Mouse (Mus musculus) neural tube, embryonic 13.5 days (tissue): ENCODE data around the gene Ankrd65. TPM values are rescaled to one million over a fixed set of nuclear protein-coding genes. Genes with fewer than 3 reads are reported as not detected.

Source experiments
- ATAC-seq: fragments of 200-750 bp; cut with Nextera tagmentation; 2 replicates; pipeline ENCODE4 v1.8.0; 2017; ENCODE audit warnings: low read depth, mild to moderate bottlenecking, moderate TSS enrichment, moderate library complexity
- H3K27ac ChIP-seq: fragments of 300-500 bp; sonication (generic); replicated peaks from 2 replicates; pipeline ENCODE4 v1.5.1; 2015; ENCODE audit warnings: moderate library complexity, mild to moderate bottlenecking, inconsistent platforms
- H3K27me3 ChIP-seq: fragments of 300-500 bp; sonication (generic); 2 replicates; pipeline ENCODE4 v1.6.1; 2015; ENCODE audit warnings: mild to moderate bottlenecking, inconsistent platforms
- H3K36me3 ChIP-seq: fragments of 300-500 bp; sonication (generic); 2 replicates; pipeline ENCODE4 v1.6.1; 2015; ENCODE audit warnings: mild to moderate bottlenecking, inconsistent platforms
- H3K4me1 ChIP-seq: fragments of 300-500 bp; sonication (generic); replicated peaks from 2 replicates; pipeline ENCODE4 v1.6.1; 2015; ENCODE audit warnings: inconsistent platforms
- H3K4me2 ChIP-seq: fragments of 300-500 bp; sonication (generic); 2 replicates; pipeline ENCODE4 v1.6.1; 2015; ENCODE audit warnings: inconsistent platforms, mild to moderate bottlenecking, moderate library complexity
- H3K4me3 ChIP-seq: fragments of 300-500 bp; sonication (generic); 2 replicates; pipeline ENCODE4 v1.5.1; 2015; ENCODE audit warnings: mild to moderate bottlenecking, inconsistent platforms
- H3K9ac ChIP-seq: fragments of 300-500 bp; sonication (generic); 2 replicates; pipeline ENCODE4 v1.6.1; 2015; ENCODE audit warnings: moderate library complexity, mild to moderate bottlenecking, inconsistent platforms
- H3K9me3 ChIP-seq: fragments of 300-500 bp; sonication (generic); 2 replicates; pipeline ENCODE4 v1.6.1; 2016; ENCODE audit warnings: inconsistent platforms
- WGBS: fragments of 180-500 bp; shearing (Covaris S2); methylation state at CpG from one replicate; pipeline ENCODE4 v1.1.7; 2015; 5-methylcytosine and 5-hydroxymethylcytosine counted together
- microRNA-seq: library from miRNA; unstranded; fragments of <30 nt; microRNA quantifications from one replicate; pipeline ENCODE4, GENCODE M21; 2016
- polyA plus RNA-seq: library from polyadenylated mRNA; unstranded; fragments of >200 nt; fragmentation: Nextera tagmentation; extraction: Ambion mirVana; gene quantifications from 2 replicates; pipeline ENCODE4 v1.2.1, GENCODE M21; 2015

The Ankrd65 gene
- polyA plus RNA-seq, 1 experiment from 2014 or later = not detected

DNA sequence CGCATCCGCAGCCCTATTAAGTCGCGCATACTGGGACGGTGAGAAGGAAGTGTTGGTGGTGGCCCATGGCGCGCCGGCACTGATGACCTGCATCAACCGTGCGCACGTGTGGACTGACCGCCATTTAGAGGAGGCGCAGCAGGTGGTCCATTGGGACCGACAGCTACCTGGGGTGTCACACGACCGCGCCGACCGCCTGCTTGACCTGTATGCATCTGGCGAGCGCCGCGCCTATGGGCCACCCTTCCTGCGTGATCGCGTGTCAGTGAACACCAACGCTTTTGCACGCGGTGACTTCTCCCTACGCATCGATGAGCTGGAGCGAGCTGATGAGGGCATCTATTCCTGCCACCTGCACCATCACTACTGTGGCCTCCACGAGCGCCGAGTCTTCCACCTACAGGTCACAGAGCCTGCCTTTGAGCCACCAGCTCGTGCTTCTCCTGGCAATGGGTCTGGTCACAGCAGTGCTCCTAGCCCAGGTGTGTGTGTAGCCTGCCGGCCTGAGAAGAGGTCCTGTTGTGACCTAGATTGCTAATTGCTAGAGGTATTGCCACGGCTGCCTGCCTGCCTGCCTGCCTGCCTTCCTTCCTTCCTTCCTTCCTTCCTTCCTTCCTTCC lies 51.5 kb downstream of the Ankrd65 start:
- Histone ChIP-seq H3K27ac (no peak overlapping the region), H3K27me3 (peaks cover 26% of the 10 kb centered on the region), H3K36me3 (peaks cover 3% of the 10 kb centered on the region; the same call in 1 of the 2 replicates), H3K9ac (peak overlapping the region; percentile 64), H3K4me3 (peak overlapping the region; percentile 38; the same call in 1 of the 2 replicates), H3K4me1 (peaks cover 32% of the 10 kb centered on the region), H3K4me2 (peak overlapping the region; percentile 60), H3K9me3 (no peaks in the 10 kb centered on the region)
- 36% methylated on average over 38 of the region's 38 CpGs for WGBS
- ATAC-seq = peak; percentile 4; the same call in 1 of the 2 replicates

DNA sequence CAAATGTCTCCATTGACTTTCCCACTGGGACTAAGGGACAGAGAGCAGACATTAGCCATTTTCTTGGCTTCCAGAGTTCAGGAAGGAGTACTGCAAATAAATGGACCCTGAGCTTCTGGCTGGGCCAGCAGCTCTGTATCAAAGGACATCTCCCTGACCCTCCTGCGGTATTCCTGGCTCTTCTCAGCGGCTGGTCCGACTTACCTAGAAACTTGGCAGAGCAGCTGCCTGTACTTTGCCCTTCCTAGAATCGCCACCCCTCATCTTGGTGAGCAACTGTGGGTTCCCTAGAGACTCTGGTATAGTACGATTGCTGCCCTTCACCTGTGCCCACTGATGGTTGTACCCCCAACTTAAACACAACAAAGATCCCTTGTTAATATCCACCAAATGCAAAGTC lies 53.0 kb downstream of the Ankrd65 start:
- peaks cover 3% of the 10 kb centered on the region; the same call in 1 of the 2 replicates for H3K36me3 ChIP-seq
- H3K27me3 ChIP-seq = peaks cover 26% of the 10 kb centered on the region
- H3K4me2 ChIP-seq = no peak overlapping the region
- 91% methylated on average over 5 of the region's 5 CpGs for WGBS
- H3K27ac ChIP-seq = no peak overlapping the region
- ATAC-seq = no peak
- H3K4me3 ChIP-seq = no peak overlapping the region
- H3K4me1 ChIP-seq = peaks cover 38% of the 10 kb centered on the region
- no peaks in the 10 kb centered on the region for H3K9me3 ChIP-seq
- H3K9ac ChIP-seq = no peak overlapping the region

DNA sequence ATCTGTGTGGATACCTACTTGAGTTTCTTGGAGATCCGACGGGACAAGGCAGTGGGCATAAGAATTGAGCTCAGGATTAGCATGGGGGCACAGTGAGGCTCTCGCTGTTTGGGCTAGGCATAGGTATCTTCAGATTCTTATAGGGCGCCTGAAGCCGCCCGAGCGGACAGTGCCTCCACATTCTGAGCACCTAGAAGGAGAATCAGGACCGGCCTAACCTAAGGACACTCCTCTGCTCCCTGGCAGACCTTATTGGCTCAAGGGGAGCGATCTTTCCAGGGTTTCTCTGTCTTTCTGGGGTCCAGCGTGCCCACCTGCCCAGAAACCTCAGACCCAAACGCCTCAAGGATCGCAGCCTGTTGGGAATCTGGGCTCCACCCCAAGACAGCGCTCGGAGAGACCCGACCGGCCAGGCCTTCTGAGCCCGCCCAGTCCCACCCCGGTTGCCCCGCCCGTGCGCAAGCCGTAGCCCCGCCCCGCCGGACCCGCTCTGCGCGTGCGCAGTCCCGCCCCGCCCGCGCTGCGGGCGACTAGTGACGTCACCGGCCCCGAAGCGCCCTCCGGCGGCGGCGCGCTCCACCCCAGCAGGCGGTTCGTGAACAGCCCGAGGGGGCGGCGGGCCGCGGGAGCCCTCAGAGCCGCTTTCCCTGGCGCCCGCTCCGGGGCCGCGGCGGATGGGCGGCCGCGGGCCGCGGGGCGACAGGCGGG lies 56.8 kb downstream of the Ankrd65 start, which contains the start of gene Dvl1:
TSS of gene Dvl1 (plus strand) at position 532 of the 708 bp plus-strand sequence.
- Histone ChIP-seq H3K9ac (peak within 1 kb of the TSS; percentile 88), H3K27me3 (peaks cover 7% of the 10 kb centered on the region; the same call in 1 of the 2 replicates), H3K36me3 (peaks cover 3% of the 10 kb centered on the region; the same call in 1 of the 2 replicates), H3K9me3 (no peaks in the 10 kb centered on the region), H3K4me1 (peaks cover 50% of the 10 kb centered on the region), H3K4me3 (peak within 1 kb of the TSS; percentile 89), H3K4me2 (peak within 1 kb of the TSS; percentile 88), H3K27ac (peak within 1 kb of the TSS; percentile 84)
- 2% methylated on average over 64 of the region's 65 CpGs for WGBS
- ATAC-seq = peak; percentile 89

DNA sequence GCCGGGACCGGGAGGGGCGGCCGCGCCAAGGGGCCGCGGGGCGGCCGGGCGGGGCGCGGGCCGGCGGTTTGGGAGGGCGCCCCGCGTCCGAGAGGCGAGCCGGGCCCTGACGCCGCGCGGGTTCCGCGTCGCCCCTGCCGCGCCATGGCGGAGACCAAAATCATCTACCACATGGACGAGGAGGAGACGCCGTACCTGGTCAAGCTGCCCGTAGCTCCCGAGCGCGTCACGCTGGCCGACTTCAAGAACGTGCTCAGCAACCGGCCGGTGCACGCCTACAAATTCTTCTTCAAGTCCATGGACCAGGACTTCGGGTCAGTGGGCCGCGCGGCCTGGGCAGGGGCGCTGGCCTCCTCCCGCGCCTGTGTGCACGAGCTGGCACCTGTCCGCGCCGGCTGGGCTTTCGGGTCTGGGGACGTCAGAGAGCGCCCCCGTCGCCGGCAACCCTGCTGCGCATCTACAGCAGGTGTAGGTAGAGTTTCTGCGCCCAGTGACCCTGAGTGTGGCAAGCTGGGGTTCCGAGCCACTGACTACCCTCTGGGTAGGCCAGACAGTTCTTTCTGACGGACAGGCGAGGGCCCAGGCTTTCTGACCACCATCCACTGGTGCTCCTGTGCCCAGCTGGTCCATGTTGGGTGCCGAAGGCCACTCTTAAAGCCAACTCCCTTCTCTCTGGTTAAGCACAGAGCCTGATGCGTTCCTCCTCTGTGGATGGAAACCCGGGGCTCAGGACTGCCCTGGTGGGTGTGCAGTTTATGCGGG lies 57.5 kb downstream of the Ankrd65 start:
- H3K27me3 ChIP-seq = 0 out of 2 replicates have a peak, but pooled peaks cover 1% of the 10 kb centered on the region
- H3K9ac ChIP-seq = peak overlapping the region; percentile 88
- no peaks in the 10 kb centered on the region for H3K9me3 ChIP-seq
- H3K4me2 ChIP-seq = peak overlapping the region; percentile 88
- H3K27ac ChIP-seq = peak overlapping the region; percentile 84
- WGBS = 1% methylated on average over 69 of the region's 69 CpGs
- H3K36me3 ChIP-seq = no peaks in the 10 kb centered on the region
- peak overlapping the region; percentile 89 for H3K4me3 ChIP-seq
- peak; percentile 64 for ATAC-seq
- H3K4me1 ChIP-seq = peaks cover 52% of the 10 kb centered on the region

DNA sequence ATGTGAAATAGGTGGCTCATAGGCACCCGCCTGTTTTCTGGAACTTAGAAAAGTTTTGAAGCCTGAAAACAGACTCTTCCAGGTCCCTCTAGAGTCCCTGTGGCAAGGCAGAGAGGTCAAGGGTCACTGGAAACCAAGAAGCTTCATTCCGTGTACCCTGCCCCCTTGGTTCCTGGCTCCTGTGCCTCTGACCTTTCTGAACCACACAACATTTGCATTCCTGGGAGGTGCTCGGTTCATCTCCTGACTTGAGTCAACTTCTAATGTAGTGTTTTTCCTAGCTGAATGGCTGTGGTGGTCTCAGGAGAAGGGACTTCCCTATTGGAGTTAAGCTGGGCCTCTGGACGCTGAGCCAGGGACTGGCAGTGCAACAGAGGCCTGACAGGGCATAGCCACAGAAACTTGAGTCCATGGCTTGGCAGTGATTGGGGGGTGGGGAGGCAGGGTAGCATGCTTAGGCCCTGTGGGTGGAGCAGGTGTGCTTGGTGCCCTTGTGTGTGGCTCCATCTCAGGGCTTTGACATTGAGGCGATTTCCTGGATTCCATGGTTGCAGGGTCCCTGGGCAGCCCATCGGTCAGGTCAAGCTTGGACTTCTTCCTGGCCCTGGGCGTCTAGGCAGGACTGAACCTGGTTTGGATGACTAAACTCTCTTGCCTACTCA lies 58.3 kb downstream of the Ankrd65 start:
- peak overlapping the region; percentile 88 for H3K4me2 ChIP-seq
- no peak overlapping the region for H3K27ac ChIP-seq
- H3K9me3 ChIP-seq = no peaks in the 10 kb centered on the region
- H3K9ac ChIP-seq = peak overlapping the region; percentile 88
- H3K36me3 ChIP-seq = peaks cover 6% of the 10 kb centered on the region
- ATAC-seq = no peak
- H3K4me1 ChIP-seq = peaks cover 52% of the 10 kb centered on the region
- no peaks in the 10 kb centered on the region for H3K27me3 ChIP-seq
- WGBS = 58% methylated on average over 7 of the region's 7 CpGs
- peak overlapping the region; percentile 89 for H3K4me3 ChIP-seq

Small RNA genes lying within 50 kb of the gene (microRNA-seq; reads per million reads assigned to microRNA genes)
- gene Gm27743 = not detected

Other genes starting within 250 kb of the Ankrd65 start
- gene Nadk, start 228.1 kb upstream of the Ankrd65 start, polyA plus RNA-seq = 77.5 and 91.5 TPM in 2 replicates
- gene Slc35e2, start 189.0 kb upstream of the Ankrd65 start, polyA plus RNA-seq = 14.6 and 15.9 TPM in 2 replicates
- 54.7 and 61.6 TPM in 2 replicates for gene Cdk11b, start 165.6 kb upstream of the Ankrd65 start, polyA plus RNA-seq
- gene Gm10563, start 145.0 kb upstream of the Ankrd65 start, polyA plus RNA-seq = not detected in 2 replicates
- 3.9 and 5.4 TPM in 2 replicates for gene Mmp23, start 137.1 kb upstream of the Ankrd65 start, polyA plus RNA-seq
- 37.4 and 38.9 TPM in 2 replicates for gene Mib2, start 121.2 kb upstream of the Ankrd65 start, polyA plus RNA-seq
- gene Fndc10, start 96.1 kb upstream of the Ankrd65 start, polyA plus RNA-seq = 10.5 and 16.5 TPM in 2 replicates
- 178 and 184 TPM in 2 replicates for gene Ssu72, start 85.6 kb upstream of the Ankrd65 start, polyA plus RNA-seq
- gene Tmem240, start 55.6 kb upstream of the Ankrd65 start, polyA plus RNA-seq = 10.4 and 12.0 TPM in 2 replicates
- gene Atad3a, start 29.3 kb upstream of the Ankrd65 start, polyA plus RNA-seq = 75.1 and 76.4 TPM in 2 replicates
- 23.0 and 23.4 TPM in 2 replicates for gene Vwa1, start 15.7 kb upstream of the Ankrd65 start, polyA plus RNA-seq
- 0.49 and 1.1 TPM in 2 replicates for gene Tmem88b, start 4.6 kb upstream of the Ankrd65 start, polyA plus RNA-seq
- 249 and 265 TPM in 2 replicates for gene Mrpl20, start 12.4 kb downstream of the Ankrd65 start, polyA plus RNA-seq
- 155 and 185 TPM in 2 replicates for gene Ccnl2, start 22.1 kb downstream of the Ankrd65 start, polyA plus RNA-seq
- 139 and 145 TPM in 2 replicates for gene Aurkaip1, start 40.8 kb downstream of the Ankrd65 start, polyA plus RNA-seq
- 29.3 and 33.9 TPM in 2 replicates for gene Mxra8, start 49.2 kb downstream of the Ankrd65 start, polyA plus RNA-seq
- 8.6 and 14.6 TPM in 2 replicates for gene Dvl1, start 57.0 kb downstream of the Ankrd65 start, polyA plus RNA-seq
- gene Tas1r3, start 72.9 kb downstream of the Ankrd65 start, polyA plus RNA-seq = 0.45 and 0.72 TPM in 2 replicates
- 21.1 and 25.2 TPM in 2 replicates for gene Cptp, start 79.0 kb downstream of the Ankrd65 start, polyA plus RNA-seq
- 63.7 and 69.8 TPM in 2 replicates for gene Ints11, start 79.1 kb downstream of the Ankrd65 start, polyA plus RNA-seq
- 51.5 and 55.4 TPM in 2 replicates for gene Pusl1, start 101.3 kb downstream of the Ankrd65 start, polyA plus RNA-seq
- 68.4 and 72.3 TPM in 2 replicates for gene Acap3, start 101.4 kb downstream of the Ankrd65 start, polyA plus RNA-seq
- 121 and 126 TPM in 2 replicates for gene Ube2j2, start 153.4 kb downstream of the Ankrd65 start, polyA plus RNA-seq
- gene C1qtnf12, start 171.9 kb downstream of the Ankrd65 start, polyA plus RNA-seq = 10.6 and 19.0 TPM in 2 replicates
- 25.1 and 25.5 TPM in 2 replicates for gene B3galt6, start 202.2 kb downstream of the Ankrd65 start, polyA plus RNA-seq
- 132 and 139 TPM in 2 replicates for gene Sdf4, start 202.4 kb downstream of the Ankrd65 start, polyA plus RNA-seq
- gene Tnfrsf4, start 223.4 kb downstream of the Ankrd65 start, polyA plus RNA-seq = 0.77 and 1.2 TPM in 2 replicates
- gene Tnfrsf18, start 235.7 kb downstream of the Ankrd65 start, polyA plus RNA-seq = 1.6 and 2.7 TPM in 2 replicates